Mouse (Mus musculus) adrenal gland, adult 8-10 months (tissue): ENCODE measurements around the gene Cep78. TPM values are rescaled to one million over a fixed set of nuclear protein-coding genes. Genes with fewer than 3 reads are reported as not detected.

Experiments
- total RNA-seq, 4 experiments: library from RNA; stranded (reverse); gene quantifications; 2 replicates each; pipeline ENCODE4 v1.2.4; 2022

Gene Cep78
- total RNA-seq, 4 experiments from 2014 or later, result 8.4 to 18.1 (median 11.0) TPM

Other genes with a start within 250 kb of the Cep78 start
- gene Psat1, start 37.7 kb downstream of the Cep78 start, total RNA-seq, result 100 to 1,000 TPM in 1 of 4 experiments, 10 to 100 TPM in 3; 38.3 to 144 (median 66.5) TPM
- 10 to 100 TPM; 50.3 to 63.4 (median 58.1) TPM for gene Gnaq, start 147.8 kb upstream of the Cep78 start, total RNA-seq